Mouse (Mus musculus) olfactory bulb, adult 2 months (tissue): ENCODE results near the gene 1600002K03Rik.
A peak's percentile ranks its signal among the peaks of the same experiment; 100 is the strongest.

Source experiments
- CTCF ChIP-seq: fragments of 200-500 bp; IDR thresholded peaks from 2 replicates; pipeline ENCODE4 v1.5.1; 2012; ENCODE audit warnings: low read depth, mild to moderate bottlenecking, low read length, moderate library complexity; ENCODE audit not compliant: insufficient read depth
- POLR2A ChIP-seq: fragments of 200-500 bp; IDR thresholded peaks from 2 replicates; pipeline ENCODE4 v1.6.1; 2012; ENCODE audit warnings: mild to moderate bottlenecking, low read depth, low read length, moderate library complexity; ENCODE audit not compliant: insufficient read depth

DNA sequence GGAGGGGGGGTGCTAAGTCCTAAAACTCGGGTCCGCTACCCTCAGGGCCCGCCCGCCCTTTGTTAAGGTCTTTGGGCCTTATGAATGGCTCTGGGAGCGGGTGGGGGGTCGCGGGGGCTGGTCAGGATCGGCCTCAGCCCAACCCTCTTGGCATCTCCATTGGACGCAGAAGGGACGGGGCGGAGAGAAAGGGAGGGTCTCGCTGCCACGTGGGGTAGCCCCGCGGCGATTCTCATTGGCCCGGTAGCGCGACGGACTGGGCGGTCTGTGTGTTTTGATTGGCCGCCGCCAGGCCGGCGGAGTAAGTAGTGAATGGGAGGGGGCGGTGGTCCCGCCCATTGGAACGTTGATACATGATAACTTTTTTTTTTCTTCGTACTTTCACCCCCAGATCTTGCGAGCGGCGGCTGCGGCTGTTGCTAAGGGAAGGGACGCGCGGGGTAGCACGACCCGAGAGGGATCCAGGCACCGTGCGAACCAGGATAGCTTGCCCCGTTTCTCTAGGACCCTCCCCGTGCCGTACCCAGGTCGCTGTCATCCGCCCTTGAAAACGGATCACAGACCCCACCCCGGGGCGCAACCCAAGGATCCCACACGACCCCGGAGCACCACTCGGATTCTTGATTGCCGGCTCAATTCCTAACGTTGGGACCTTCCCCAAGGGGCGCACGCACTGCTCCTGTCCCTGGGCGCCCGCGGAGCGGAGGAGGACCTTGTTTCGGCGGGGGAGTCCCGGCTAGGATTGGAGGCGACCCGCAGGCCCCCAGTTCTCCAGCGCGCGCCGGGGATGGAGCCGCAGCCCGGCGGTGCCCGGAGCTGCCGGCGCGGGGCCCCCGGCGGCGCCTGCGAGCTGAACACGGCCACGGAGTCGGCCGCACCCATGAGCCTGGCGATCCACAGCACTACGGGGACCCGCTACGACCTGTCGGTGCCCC lies 23.2 kb upstream of the 1600002K03Rik start:
- no peak for TF ChIP-seq CTCF
- TF ChIP-seq POLR2A = peak; percentile 68
